Mouse (Mus musculus) stomach, postnatal 0 days (tissue): ENCODE data around the gene Cyb5rl. TPM values are rescaled to one million over a fixed set of nuclear protein-coding genes. Genes with fewer than 3 reads are reported as not detected.

Source experiments
- ATAC-seq: fragments of 200-750 bp; cut with Nextera tagmentation; 2 replicates; pipeline ENCODE4 v1.8.0; 2017; ENCODE audit not compliant: low FRiP score, low TSS enrichment
- DNase-seq: peaks from one replicate; pipeline ENCODE4 v3.0.0-alpha.2; 2016; ENCODE audit warnings: low spot score
- H3K27ac ChIP-seq: fragments of 300-500 bp; sonication (generic); replicated peaks from 2 replicates; pipeline ENCODE4 v1.5.1; 2014; ENCODE audit warnings: mild to moderate bottlenecking, control low read depth
- H3K27me3 ChIP-seq: fragments of 300-500 bp; sonication (generic); 2 replicates; pipeline ENCODE4 v1.6.1; 2014; ENCODE audit warnings: low read length; ENCODE audit not compliant: control insufficient read depth, insufficient read depth
- H3K36me3 ChIP-seq: fragments of 300-500 bp; sonication (generic); 2 replicates; pipeline ENCODE4 v1.6.1; 2014; ENCODE audit warnings: low read length, mixed read lengths; ENCODE audit not compliant: control insufficient read depth, insufficient read depth
- H3K4me1 ChIP-seq: fragments of 300-500 bp; sonication (generic); replicated peaks from 2 replicates; pipeline ENCODE4 v1.6.1; 2014; ENCODE audit warnings: antibody characterized with exemption; ENCODE audit not compliant: control insufficient read depth, insufficient read depth
- H3K4me2 ChIP-seq: fragments of 300-500 bp; sonication (generic); replicated peaks from 2 replicates; pipeline ENCODE4 v1.6.1; 2014; ENCODE audit warnings: low read depth, mild to moderate bottlenecking, control low read depth, moderate library complexity
- H3K4me3 ChIP-seq: fragments of 300-500 bp; sonication (generic); 2 replicates; pipeline ENCODE4 v1.5.1; 2014; ENCODE audit warnings: low read depth, low read length, control low read depth
- H3K9ac ChIP-seq: fragments of 300-500 bp; sonication (generic); 2 replicates; pipeline ENCODE4 v1.6.1; 2014; ENCODE audit warnings: mild to moderate bottlenecking, low read length, control low read depth, mixed read lengths
- H3K9me3 ChIP-seq: fragments of 300-500 bp; sonication (generic); 2 replicates; pipeline ENCODE4 v1.6.1; 2016; ENCODE audit warnings: low read length; ENCODE audit not compliant: control insufficient read depth
- CTCF ChIP-seq: IDR thresholded peaks from 2 replicates; pipeline ENCODE4 v1.5.1; 2016; ENCODE audit warnings: antibody characterized with exemption, low read depth, mild to moderate bottlenecking, moderate library complexity
- EP300 ChIP-seq: optimal IDR thresholded peaks from 2 replicates; pipeline ENCODE3; 2016; ENCODE audit warnings: antibody characterized with exemption
- WGBS: fragments of 180-500 bp; shearing (Covaris S2); extraction: QIAGEN DNeasy Blood & Tissue Kit; methylation state at CpG from one replicate; pipeline ENCODE4 v1.1.7; 2014; 5-methylcytosine and 5-hydroxymethylcytosine counted together
- polyA plus RNA-seq: library from polyadenylated mRNA; unstranded; fragments of >200 nt; fragmentation: Nextera tagmentation; extraction: Ambion mirVana; gene quantifications from 2 replicates; pipeline ENCODE4 v1.2.1, GENCODE M21; 2015

Cyb5rl gene
- polyA plus RNA-seq, 1 experiment from 2014 or later = 5.6 TPM

DNA sequence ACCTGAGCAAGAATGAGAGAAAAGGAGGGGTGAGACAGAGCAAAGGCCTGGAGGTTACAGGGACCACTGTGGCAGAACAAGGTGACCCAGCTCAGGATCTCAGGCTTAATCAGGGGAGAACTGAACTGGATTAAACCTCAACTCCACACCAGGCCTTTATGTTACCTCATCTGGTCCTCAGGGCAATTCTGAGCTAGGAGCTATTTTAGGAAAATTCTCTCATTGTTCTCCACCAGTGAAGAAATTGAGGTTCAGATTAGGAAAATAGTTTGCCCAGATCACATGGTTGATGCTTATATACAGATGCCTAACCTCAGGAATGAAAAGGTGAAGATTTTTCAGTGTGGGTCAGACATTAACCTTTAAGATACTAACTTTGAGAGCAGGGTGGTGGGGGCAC is 12.9 kb downstream of the Cyb5rl start:
- H3K36me3 ChIP-seq = no peaks in the 10 kb centered on the region
- no peaks in the 10 kb centered on the region for H3K9me3 ChIP-seq
- H3K9ac ChIP-seq = no peak overlapping the region
- no peak overlapping the region for H3K27ac ChIP-seq
- no peak overlapping the region for H3K4me2 ChIP-seq
- no peak overlapping the region for H3K4me3 ChIP-seq
- H3K27me3 ChIP-seq = no peaks in the 10 kb centered on the region
- TF ChIP-seq CTCF (no peak), EP300 (no peak)
- ATAC-seq (no peak), DNase-seq (no peak)
- H3K4me1 ChIP-seq = no peaks in the 10 kb centered on the region

- Histone ChIP-seq H3K4me2 (no peak overlapping the region), H3K27ac (no peak overlapping the region), H3K36me3 (no peaks in the 10 kb centered on the region), H3K9me3 (no peaks in the 10 kb centered on the region), H3K4me3 (no peak overlapping the region), H3K9ac (no peak overlapping the region), H3K27me3 (no peaks in the 10 kb centered on the region), H3K4me1 (no peaks in the 10 kb centered on the region)
- WGBS = 79% methylated on average over 3 of the region's 3 CpGs
- no peak for ATAC-seq
- no peak for DNase-seq
- no peak for TF ChIP-seq EP300
- no peak for TF ChIP-seq CTCF
Observed at GRCm38 (mm10) chr4:107082185-107082584, 15.4 kb downstream of the Cyb5rl start.

DNA sequence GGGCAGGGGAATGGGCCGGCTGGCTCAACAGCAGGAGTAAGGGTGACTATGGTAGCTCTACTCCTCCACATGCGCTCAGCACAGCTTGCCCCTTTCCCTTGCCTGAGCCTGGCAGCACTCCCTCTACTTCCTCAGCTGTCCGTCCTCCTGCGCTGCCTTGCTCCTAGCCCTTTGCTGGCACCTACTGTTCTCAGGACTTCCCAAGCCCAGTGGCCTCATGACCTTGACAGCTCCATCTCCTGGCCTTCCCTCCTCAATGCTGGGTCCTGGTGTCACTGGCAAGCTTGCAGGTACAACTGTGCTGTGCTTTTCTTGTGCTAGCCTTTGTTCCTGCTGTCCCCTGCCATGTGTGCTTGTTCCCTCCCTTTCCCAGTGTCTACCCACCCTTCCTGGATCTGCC is 16.3 kb downstream of the Cyb5rl start:
- 93% methylated on average over 4 of the region's 4 CpGs for WGBS
- H3K27ac ChIP-seq = no peak overlapping the region
- H3K4me1 ChIP-seq = no peaks in the 10 kb centered on the region
- no peak for DNase-seq
- H3K27me3 ChIP-seq = no peaks in the 10 kb centered on the region
- H3K9ac ChIP-seq = no peak overlapping the region
- no peak for TF ChIP-seq CTCF
- no peak for TF ChIP-seq EP300
- H3K4me3 ChIP-seq = no peak overlapping the region
- no peaks in the 10 kb centered on the region for H3K9me3 ChIP-seq
- H3K4me2 ChIP-seq = no peak overlapping the region
- no peak for ATAC-seq
- no peaks in the 10 kb centered on the region for H3K36me3 ChIP-seq

- Histone ChIP-seq H3K36me3 (no peaks in the 10 kb centered on the region), H3K27ac (no peak overlapping the region), H3K9ac (no peak overlapping the region), H3K4me3 (no peak overlapping the region), H3K27me3 (no peaks in the 10 kb centered on the region), H3K4me2 (no peak overlapping the region), H3K9me3 (no peaks in the 10 kb centered on the region), H3K4me1 (no peaks in the 10 kb centered on the region)
- 7% methylated on average over 1 of the region's 1 CpGs for WGBS
- DNase-seq (no peak), ATAC-seq (no peak; the same call in 1 of the 2 replicates)
- no peak for TF ChIP-seq EP300
- TF ChIP-seq CTCF = no peak
Observed at GRCm38 (mm10) chr4:107084343-107084742, 17.6 kb downstream of the Cyb5rl start.

- Histone ChIP-seq H3K4me1 (no peaks in the 10 kb centered on the region), H3K27me3 (no peaks in the 10 kb centered on the region), H3K36me3 (no peaks in the 10 kb centered on the region), H3K9ac (no peak overlapping the region), H3K9me3 (no peaks in the 10 kb centered on the region), H3K4me2 (no peak overlapping the region), H3K4me3 (no peak overlapping the region), H3K27ac (no peak overlapping the region)
- ATAC-seq = peak; percentile 40; the same call in 1 of the 2 replicates
- no peak for DNase-seq
- 23% methylated on average over 6 of the region's 6 CpGs for WGBS
- TF ChIP-seq CTCF (no peak), EP300 (no peak)
Observed at GRCm38 (mm10) chr4:107084858-107085257, 18.1 kb downstream of the Cyb5rl start.

DNA sequence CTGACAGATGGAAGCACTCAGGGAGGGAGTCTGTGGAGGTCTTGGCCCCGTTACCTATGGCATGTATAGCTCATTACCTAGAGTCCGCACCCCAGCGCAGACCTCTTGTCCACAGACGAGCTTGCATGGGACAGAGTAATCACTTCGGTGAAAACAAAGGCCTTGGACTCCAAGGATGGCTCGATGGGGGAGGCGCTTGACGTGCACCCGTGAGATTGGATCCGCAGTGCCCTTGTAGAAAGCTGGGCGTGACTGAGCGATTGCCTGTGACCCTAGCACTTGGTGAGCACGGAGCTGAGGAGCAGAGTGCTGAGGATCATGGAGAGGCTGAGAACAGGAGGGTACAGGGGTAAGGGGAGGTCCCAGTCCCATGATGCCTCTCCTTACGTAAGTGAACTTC is 24.9 kb downstream of the Cyb5rl start:
- no peak for DNase-seq
- 81% methylated on average over 14 of the region's 14 CpGs for WGBS
- H3K9ac ChIP-seq = no peak overlapping the region
- no peak for ATAC-seq
- no peaks in the 10 kb centered on the region for H3K27me3 ChIP-seq
- no peak overlapping the region for H3K4me2 ChIP-seq
- H3K9me3 ChIP-seq = no peaks in the 10 kb centered on the region
- H3K36me3 ChIP-seq = no peaks in the 10 kb centered on the region
- TF ChIP-seq EP300 (no peak), CTCF (no peak)
- no peak overlapping the region for H3K27ac ChIP-seq
- H3K4me3 ChIP-seq = no peak overlapping the region
- no peaks in the 10 kb centered on the region for H3K4me1 ChIP-seq
